27 mouse cellular contexts compared by ENCODE assay signal in the genomic region with DNA sequence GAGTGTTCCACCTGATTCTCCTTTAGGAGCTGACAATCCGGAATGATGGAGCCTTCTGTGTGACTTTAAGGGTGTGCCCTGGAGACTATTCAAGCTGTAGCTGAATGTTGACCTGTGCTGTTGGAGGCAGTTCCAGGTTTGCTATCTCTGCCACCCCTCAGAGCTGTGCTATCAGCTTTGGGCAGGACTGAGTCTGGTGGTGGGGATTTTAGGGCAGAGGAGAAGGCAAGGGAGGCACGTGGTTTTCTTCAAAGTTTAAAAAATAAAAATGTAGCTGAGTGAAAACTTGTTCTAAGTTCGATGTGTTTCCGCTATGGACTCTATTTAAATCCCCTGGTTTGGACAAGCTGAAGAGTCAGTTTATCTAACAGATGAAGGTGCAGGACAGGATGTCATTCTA.
DNase-seq lines count a peak whose midpoint lies in the region; ATAC-seq and TF ChIP-seq lines count a peak whose summit lies in the region.
"Had no signal": no experiment of that assay in that cellular context is flagged by ENCODE, and none has a peak within 500 bp of the region (broad histone marks: within the 10 kb centered on the region; RNA-seq: fewer than 3 reads in every experiment).

No protein-coding gene starts in this region.

- no peaks in the 10 kb centered on the region for H3K4me1 ChIP-seq in midbrain, embryonic 11.5 days (ENCODE audit: control insufficient read depth, insufficient read depth, low read length)
- no peaks in the 10 kb centered on the region for H3K4me1 ChIP-seq in midbrain, embryonic 13.5 days (replicated peaks)
- no peaks in the 10 kb centered on the region for H3K4me1 ChIP-seq in liver, embryonic 11.5 days (replicated peaks; ENCODE audit: control insufficient read depth, insufficient read depth, low read length)
- H3K4me1 ChIP-seq in liver, postnatal 0 days (ENCODE audit: insufficient read depth) = 0 out of 2 replicates have a peak, but pooled peaks cover 3% of the 10 kb centered on the region
- H3K4me1 ChIP-seq: limb, embryonic 13.5 days; midbrain, embryonic 12.5 days had no signal

- TF ChIP-seq EP300 in liver, postnatal 0 days (IDR thresholded peaks at IDR 0.05; ENCODE audit: low read depth) = peak; percentile 54

- no peak for ATAC-seq in midbrain, embryonic 11.5 days (ENCODE audit: low FRiP score)
- no peak for ATAC-seq in midbrain, embryonic 13.5 days
- ATAC-seq in liver, embryonic 11.5 days (replicated peaks; ENCODE audit: low FRiP score) = peak; percentile 79; the same call in 1 of the 2 replicates
- peak; percentile 78 for ATAC-seq in liver, postnatal 0 days
- ATAC-seq: CD4-positive, CD25-positive, alpha-beta regulatory T cell, adult 4 months; hindbrain, postnatal 0 days; intestine, embryonic 16.5 days had no signal

- WGBS in midbrain, embryonic 11.5 days = 81% methylated on average over 4 of the region's 4 CpGs
- 89% methylated on average over 4 of the region's 4 CpGs for WGBS in midbrain, embryonic 13.5 days
- WGBS in liver, embryonic 11.5 days = 56% methylated on average over 4 of the region's 4 CpGs
- 40% methylated on average over 4 of the region's 4 CpGs for WGBS in liver, postnatal 0 days (ENCODE audit: insufficient replicate concordance)

- H3K4me3 ChIP-seq in midbrain, embryonic 11.5 days (ENCODE audit: low read depth, low read length) = no peak overlapping the region
- H3K4me3 ChIP-seq in midbrain, embryonic 13.5 days (replicated peaks) = no peak overlapping the region
- no peak overlapping the region for H3K4me3 ChIP-seq in liver, embryonic 11.5 days (ENCODE audit: low read depth, low read length)
- H3K4me3 ChIP-seq in liver, postnatal 0 days (ENCODE audit: low read depth, low read length) = no peak overlapping the region
- H3K4me3 ChIP-seq: embryonic facial prominence, embryonic 10.5 days; limb, embryonic 13.5 days; lung, embryonic 15.5 days; midbrain, embryonic 12.5 days had no signal

- no peaks in the 10 kb centered on the region for H3K27me3 ChIP-seq in midbrain, embryonic 11.5 days (ENCODE audit: control insufficient read depth, insufficient read depth, low read length)
- H3K27me3 ChIP-seq in midbrain, embryonic 13.5 days = no peaks in the 10 kb centered on the region
- H3K27me3 ChIP-seq in liver, embryonic 11.5 days (replicated peaks; ENCODE audit: control insufficient read depth, insufficient read depth, low read length) = no peaks in the 10 kb centered on the region
- no peaks in the 10 kb centered on the region for H3K27me3 ChIP-seq in liver, postnatal 0 days (ENCODE audit: insufficient read depth, low read length)
- H3K27me3 ChIP-seq: limb, embryonic 13.5 days; lung, embryonic 15.5 days; midbrain, embryonic 12.5 days had no signal

- H3K9ac ChIP-seq in midbrain, embryonic 11.5 days (ENCODE audit: low read length) = no peak overlapping the region
- H3K9ac ChIP-seq in midbrain, embryonic 13.5 days (replicated peaks) = no peak overlapping the region
- no peak overlapping the region for H3K9ac ChIP-seq in liver, embryonic 11.5 days (ENCODE audit: low read depth, low read length)
- H3K9ac ChIP-seq in liver, postnatal 0 days (replicated peaks) = no peak overlapping the region
- H3K9ac ChIP-seq: limb, embryonic 13.5 days; lung, embryonic 15.5 days; midbrain, embryonic 12.5 days had no signal

- peak; percentile 67 for DNase-seq in midbrain, embryonic 11.5 days (ENCODE audit: low spot score, missing footprints)
- DNase-seq in liver, embryonic 11.5 days (ENCODE audit: low spot score) = no peak
- no peak for DNase-seq in liver, postnatal 0 days
- DNase-seq in layer of hippocampus, adult 9-10 months (ENCODE audit: low spot score) = no peak
- DNase-seq in adrenal gland, postnatal 36 days = no peak
- DNase-seq in layer of hippocampus, postnatal 14 days (ENCODE audit: low spot score in 2 of 2) = no peak
- DNase-seq: adrenal gland, postnatal 25 days; cerebellum, adult 11 months; cerebellum, adult 9-11 months; gastrocnemius, postnatal 25 days; heart, adult 18-20 months; heart, postnatal 4 days; kidney, adult 9 months; kidney, postnatal 14 days; layer of hippocampus, postnatal 36 days; lung, postnatal 4 days; right cerebral cortex, postnatal 25 days; spleen, adult 18-20 months; thymus, postnatal 36 days had no signal

- H3K4me2 ChIP-seq in midbrain, embryonic 11.5 days = no peak overlapping the region
- H3K4me2 ChIP-seq in midbrain, embryonic 13.5 days (replicated peaks) = no peak overlapping the region
- H3K4me2 ChIP-seq in liver, embryonic 11.5 days = no peak overlapping the region
- H3K4me2 ChIP-seq in liver, postnatal 0 days (ENCODE audit: low read depth, low read length) = no peak overlapping the region
- H3K4me2 ChIP-seq: limb, embryonic 13.5 days; lung, embryonic 15.5 days; midbrain, embryonic 12.5 days had no signal

- H3K36me3 ChIP-seq in midbrain, embryonic 11.5 days (ENCODE audit: control insufficient read depth, insufficient read depth, low read length) = no peaks in the 10 kb centered on the region
- no peaks in the 10 kb centered on the region for H3K36me3 ChIP-seq in midbrain, embryonic 13.5 days
- H3K36me3 ChIP-seq in liver, embryonic 11.5 days (ENCODE audit: control insufficient read depth, insufficient read depth, low read length) = no peaks in the 10 kb centered on the region
- no peaks in the 10 kb centered on the region for H3K36me3 ChIP-seq in liver, postnatal 0 days (replicated peaks; ENCODE audit: insufficient read depth, low read length)
- H3K36me3 ChIP-seq: embryonic facial prominence, embryonic 10.5 days; limb, embryonic 13.5 days; lung, embryonic 15.5 days; midbrain, embryonic 12.5 days had no signal

- TF ChIP-seq CTCF in liver, postnatal 0 days (IDR thresholded peaks at IDR 0.05; ENCODE audit: low read depth) = no peak

- H3K9me3 ChIP-seq in midbrain, embryonic 11.5 days (ENCODE audit: control insufficient read depth, low read length) = no peaks in the 10 kb centered on the region
- no peaks in the 10 kb centered on the region for H3K9me3 ChIP-seq in midbrain, embryonic 13.5 days
- H3K9me3 ChIP-seq in liver, embryonic 11.5 days (ENCODE audit: control insufficient read depth, low read length) = no peaks in the 10 kb centered on the region
- H3K9me3 ChIP-seq in liver, postnatal 0 days (ENCODE audit: low read length) = no peaks in the 10 kb centered on the region
- H3K9me3 ChIP-seq: embryonic facial prominence, embryonic 10.5 days; limb, embryonic 13.5 days; lung, embryonic 15.5 days; midbrain, embryonic 12.5 days had no signal

- no peak overlapping the region for H3K27ac ChIP-seq in midbrain, embryonic 11.5 days (ENCODE audit: low read depth, low read length)
- no peak overlapping the region for H3K27ac ChIP-seq in midbrain, embryonic 13.5 days
- no peak overlapping the region for H3K27ac ChIP-seq in liver, embryonic 11.5 days (ENCODE audit: low read depth, low read length)
- no peak overlapping the region; the same call in 1 of the 2 replicates for H3K27ac ChIP-seq in liver, postnatal 0 days (ENCODE audit: low read depth)
- H3K27ac ChIP-seq: embryonic facial prominence, embryonic 10.5 days; hindbrain, postnatal 0 days; limb, embryonic 13.5 days; lung, embryonic 15.5 days; midbrain, embryonic 12.5 days had no signal

Comparison
In these comparisons a context has a peak if more than half of its experiments do, and no peak if none do; other contexts are left out.
1. ATAC-seq: peak in liver, embryonic 11.5 days (single experiment) and liver, postnatal 0 days (single experiment); none in midbrain, embryonic 11.5 days (single experiment) and midbrain, embryonic 13.5 days (single experiment).